Mouse (Mus musculus) hindlimb bud, embryonic 11.5 days (tissue): ENCODE measurements at regions not wholly inside any gene's neighbourhood (a gene's known extent, or its start where the extent isn't known, plus 50 kb on each side); places are given as distances from the start of the nearest gene placed in this dataset.

ENCODE experiments used
- DNase-seq: peaks from one replicate; pipeline ENCODE4 v3.0.0-alpha.2; 2012; ENCODE audit warnings: low read depth, low spot score; ENCODE audit errors: extremely low spot score

DNA sequence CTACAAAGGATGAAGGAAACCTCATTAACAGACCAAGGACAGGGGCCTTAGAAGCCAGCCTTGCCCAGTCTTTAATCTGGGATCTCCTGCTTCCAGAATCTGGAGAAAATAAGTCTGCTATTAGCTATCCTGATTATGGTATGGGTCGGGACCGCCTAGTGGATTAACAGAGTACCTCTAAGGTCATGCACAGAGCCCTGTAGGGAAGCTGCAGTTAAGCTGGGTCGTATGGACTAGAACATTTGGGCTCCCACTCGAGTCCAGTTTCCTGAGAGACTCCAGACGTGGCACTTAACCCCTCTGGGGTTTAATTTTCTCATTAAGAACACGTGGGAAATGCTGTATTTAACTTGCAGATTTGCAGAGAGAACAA lies 191.5 kb upstream of the Map3k1 start:
- no peak for DNase-seq

DNA sequence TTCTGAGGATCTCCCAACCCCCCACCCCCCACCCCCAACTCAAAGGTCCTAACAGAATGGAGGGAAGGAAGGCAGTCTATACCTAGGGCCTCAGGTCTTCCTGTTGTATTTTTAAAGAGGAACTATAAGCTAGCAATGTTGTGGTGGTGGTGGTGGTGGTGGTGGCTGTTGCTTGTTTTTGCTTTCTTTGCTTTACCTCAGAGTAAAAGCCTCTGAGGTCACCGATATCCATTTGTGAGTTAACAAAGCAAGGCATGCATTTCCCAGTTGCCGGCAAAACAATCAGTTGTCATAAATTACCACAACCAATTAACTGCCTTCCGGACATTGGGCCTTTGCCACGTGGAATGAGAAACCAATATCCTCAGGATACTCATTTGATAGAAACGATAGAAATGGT lies 191.9 kb upstream of the Map3k1 start:
- no peak for DNase-seq

DNA sequence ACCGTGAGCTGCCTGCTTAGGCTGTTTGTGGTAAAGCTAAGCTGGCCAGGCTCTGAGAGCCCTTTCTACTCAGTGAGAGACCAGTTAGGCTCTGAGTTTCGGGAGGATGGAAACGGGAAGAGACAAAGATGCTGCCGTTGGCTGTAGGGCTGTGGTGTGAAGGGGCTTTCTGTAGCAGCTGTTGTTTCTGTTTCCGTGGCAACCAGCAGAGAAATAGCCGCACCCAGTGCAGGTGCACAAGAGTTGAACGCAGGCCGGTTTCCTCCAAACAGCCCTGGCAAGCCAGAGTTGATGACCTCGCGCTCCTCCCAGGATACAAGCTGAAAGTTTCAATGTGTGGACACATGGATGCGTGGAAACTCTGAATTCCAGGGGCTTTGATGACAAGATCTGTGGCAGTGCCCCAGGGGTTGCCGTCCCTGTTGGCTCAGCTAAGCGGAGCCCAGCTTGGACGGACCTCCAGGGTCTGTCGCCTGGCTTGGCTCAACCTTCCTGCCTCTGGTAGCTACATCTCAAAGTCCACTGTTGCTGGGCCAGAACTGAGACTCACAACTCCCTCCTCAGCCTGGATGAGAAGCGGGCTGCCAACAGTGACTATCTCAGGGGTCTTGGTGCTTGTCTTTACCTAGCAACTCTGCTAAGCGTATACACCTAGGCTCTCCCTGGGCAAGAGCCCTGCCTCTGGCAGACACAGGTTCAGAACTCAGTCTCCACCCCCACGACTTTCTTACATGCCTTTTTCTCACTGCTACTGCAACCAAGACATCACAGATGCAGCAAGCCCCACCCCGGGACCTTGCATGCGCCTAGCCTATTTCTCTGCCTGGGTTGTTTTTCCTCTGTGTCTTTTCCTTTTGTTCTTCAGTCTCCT lies 192.6 kb upstream of the Map3k1 start:
- no peak for DNase-seq

DNA sequence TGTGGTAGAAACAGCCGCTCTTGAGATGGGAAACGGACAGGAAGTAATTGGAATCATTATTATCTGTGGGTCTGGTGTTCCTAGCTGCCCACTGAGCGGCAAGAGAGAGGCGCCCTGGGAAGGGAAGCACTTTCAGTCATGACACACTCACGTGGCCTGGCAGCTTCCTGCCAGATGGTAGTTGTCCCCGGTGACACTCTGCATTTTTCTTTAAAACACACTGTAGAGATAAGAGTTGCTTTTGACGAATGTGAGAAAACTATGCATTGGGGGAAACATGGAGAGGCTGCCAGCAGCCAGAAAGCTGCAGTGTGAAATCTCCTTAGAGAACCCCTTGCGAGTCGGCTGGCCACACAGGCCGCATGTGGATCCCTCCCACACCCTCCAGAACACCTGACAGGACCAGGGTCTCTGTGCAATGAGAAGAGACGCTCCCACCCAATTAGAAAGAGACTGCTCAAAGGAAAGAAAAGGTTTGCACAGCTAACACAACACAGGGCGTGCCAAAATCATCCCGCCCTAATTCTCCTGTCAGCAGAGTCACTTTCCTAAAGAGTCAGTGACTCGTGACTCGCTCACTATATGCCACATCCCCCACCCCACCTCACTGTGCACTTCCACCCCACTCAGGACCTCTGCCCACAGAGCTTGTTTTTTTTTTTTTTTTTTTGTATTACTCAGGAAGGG lies 194.0 kb upstream of the Map3k1 start:
- no peak for DNase-seq

DNA sequence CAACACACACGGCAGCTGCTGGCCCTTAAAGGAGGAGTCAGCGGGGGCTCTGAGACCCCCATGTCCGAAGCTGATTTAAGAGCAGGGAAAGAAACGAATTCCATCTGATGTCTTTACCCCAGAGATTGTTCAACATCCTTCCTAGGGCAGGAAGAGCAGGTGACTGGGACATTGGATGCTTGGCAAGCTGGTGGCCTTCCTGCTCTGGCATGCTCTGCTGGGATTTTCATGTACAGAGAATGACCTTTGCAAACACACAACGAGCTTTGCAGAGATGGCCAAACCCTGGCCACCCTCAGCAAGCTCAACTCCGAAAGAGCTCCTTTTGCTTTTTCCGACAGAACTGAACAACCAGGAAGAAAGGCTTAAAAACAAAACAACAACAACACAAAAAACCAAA lies 194.7 kb upstream of the Map3k1 start:
- DNase-seq, result no peak

DNA sequence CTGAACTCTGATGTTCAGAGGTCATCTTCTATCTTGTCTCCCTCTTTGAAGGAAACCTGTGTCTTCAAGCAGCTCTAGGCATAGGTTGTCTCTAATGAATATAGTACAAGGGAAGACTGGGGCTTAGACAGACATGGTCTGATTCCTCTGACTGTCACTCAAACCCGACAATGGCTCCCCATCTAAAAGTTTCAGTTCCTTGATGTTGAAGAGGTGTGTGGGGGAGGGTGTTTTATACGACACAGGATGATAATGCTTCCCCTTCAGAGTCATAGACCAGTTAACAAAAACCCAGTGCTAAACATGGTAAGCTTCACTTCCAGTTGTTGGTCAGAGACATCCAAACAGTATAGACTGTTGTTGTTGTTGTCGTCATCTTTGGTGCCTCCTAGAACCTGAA lies 195.3 kb upstream of the Map3k1 start:
- no peak for DNase-seq

DNA sequence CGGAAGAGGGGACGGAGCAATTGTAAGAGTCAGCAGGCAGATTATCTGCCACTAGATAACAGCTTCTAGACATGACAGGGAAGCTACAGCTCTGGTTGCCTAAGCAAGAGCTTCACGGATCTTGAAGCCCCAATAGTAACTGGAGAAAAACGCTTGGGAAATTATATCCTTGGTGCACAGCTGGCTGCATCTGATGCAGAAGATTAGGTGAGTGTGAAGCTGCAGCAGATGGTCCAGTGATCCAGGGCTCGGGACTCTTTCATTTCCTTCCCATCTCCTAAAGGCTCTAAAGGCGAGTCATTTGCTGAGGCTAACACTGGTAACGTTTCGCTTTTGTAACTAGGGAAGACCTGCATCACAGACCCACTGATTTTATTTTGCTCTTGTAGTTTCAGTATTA lies 196.6 kb upstream of the Map3k1 start:
- DNase-seq, result no peak

DNA sequence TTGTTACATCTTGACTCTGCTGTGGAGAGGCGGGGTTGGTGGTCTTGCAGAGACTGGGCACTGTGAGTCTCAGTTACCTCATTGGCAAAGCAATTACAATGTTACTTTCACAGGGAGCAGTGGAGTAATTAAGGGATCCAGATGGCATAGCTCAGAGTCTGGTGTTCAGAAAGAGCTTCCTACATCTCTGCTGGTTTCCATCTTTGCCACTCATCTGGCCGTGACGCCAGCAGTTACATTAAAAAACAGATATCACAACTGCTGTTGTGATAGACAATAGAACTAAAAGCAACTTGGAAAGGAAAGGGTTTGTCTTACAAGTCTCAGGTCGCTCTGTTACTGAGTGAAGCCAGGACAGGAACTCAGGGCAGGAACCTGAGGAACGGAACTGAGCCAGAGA lies 200.0 kb upstream of the Map3k1 start:
- DNase-seq, result no peak

DNA sequence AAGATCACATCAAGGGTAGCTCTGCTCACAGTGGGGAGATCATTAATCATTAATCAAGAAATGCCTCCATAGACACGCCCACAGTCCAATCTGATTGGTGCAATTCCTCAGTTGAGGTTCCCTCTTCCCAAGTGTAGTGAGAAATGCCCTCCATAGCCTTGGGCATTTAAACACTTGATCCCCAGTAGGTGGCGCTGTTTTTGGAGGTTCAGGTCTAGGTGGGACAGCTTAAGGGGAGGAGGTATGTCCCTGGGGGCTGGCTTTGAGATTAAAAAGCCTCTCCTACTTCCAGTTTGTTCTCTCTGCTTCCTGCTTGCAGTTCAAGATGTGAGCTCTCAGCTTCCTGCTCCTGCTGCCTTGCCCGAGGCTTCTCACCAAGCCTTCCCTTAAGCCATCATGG lies 200.5 kb upstream of the Map3k1 start:
- DNase-seq, result no peak

DNA sequence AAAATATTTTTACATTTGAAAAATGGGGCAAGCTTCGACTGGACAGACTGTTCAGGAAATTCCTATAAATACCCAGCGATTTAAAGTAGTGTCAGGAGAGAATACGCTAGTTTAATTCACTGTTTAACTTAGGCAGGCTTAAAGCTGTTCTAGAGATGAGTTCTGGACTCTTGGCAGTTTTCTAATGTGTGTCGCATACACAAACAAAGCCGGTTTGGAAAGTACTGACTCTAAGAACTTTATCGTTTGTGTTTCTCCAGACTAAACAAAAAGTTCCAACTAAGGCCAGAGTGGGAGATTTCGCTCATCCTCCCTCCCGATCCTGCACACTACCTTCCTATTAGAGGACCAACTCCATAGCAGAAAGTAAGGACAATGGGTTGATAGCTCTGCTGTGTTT lies 201.7 kb upstream of the Map3k1 start:
- no peak for DNase-seq

DNA sequence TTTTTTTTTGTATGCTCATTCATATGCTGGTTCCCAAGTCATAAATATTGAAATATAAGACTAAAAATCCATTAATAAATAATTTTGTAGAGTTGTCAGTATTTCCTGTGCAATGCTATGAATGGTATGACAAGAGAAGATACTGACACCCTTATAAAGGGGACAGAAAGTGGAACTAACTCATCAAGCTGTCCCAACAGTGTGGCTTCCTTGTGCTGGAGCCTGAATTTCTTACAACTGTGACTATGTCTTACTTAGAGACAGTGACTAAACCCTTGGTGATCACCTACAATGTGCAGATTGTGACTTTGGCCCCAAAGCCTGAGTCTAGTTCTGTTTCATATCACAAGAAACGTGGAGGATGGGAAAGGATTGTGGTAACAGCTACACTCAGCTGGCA lies 203.8 kb upstream of the Map3k1 start:
- DNase-seq, result no peak

DNA sequence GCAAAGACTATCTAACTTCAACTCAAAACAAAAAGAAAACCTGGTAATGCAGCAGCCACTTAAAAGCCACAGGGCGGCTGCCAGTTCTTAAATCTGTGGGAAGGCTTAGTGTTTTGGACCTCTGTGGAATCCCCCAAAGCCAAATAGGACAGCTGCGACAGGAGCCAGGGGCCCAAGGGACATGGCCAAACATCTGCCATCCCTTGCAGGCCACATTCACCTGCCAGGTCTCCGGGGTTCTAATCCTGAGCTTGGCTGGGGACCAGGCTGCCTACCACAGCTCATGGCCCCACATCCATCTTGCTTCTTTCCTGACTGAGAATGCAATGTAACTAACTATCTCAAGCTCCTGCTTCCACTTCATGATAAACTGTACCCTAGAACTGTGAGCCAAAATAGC lies 206.3 kb upstream of the Map3k1 start:
- DNase-seq, result no peak

DNA sequence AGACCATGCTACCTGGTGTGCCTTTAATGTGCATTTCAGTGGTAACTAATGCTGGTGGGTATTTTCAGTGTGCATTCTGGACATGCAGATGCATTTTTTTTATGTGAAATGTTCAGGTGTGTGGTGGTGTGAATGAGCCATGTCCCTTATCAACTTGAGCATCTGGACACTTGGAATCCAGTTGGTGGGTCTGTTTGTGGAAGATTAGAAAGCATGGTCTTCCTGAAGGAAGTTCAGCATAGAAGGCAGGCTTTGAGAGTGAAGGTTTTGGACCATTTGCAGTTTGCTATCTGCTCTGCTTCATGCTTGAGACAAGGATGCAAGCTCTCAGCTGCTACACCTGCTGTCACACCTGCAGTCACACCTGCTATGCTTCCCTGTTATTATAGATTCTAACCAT lies 207.5 kb upstream of the Map3k1 start:
- no peak for DNase-seq

DNA sequence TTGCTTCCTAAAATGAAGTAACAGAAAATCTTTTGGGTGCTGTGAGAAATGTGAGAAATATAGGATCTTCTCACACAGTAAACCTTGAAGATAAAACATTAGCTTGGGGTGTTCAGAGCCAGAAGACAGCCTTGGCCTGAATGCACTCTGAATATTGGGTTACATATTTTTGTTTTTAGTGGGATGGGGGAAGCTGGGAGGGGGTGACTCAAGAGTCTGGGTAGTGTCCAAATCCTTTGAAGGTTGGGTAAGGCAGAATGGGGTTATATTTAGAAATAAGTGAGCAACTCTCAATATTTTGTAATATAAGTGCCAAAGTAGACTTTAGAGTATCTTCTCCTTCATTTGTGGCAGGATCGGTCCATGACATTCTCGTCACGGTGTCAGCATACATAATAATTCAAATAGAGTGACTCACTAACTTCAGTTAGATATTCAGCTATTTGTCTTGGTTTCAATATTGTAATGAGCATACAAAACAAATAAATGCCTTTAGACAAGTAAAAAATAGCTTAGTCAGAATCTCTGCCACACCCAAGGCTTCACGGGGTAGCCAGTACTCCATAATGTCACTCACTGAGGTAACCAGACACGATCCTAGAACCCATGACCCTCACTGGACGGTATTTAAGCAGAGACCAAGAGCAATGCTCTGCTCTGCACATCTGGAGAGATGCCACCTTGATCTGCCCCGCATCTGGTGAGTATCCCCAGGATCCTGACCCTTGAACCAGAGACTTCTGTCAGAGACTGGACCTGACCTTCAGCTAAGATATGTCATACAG lies 209.9 kb upstream of the Map3k1 start:
- DNase-seq, result no peak

DNA sequence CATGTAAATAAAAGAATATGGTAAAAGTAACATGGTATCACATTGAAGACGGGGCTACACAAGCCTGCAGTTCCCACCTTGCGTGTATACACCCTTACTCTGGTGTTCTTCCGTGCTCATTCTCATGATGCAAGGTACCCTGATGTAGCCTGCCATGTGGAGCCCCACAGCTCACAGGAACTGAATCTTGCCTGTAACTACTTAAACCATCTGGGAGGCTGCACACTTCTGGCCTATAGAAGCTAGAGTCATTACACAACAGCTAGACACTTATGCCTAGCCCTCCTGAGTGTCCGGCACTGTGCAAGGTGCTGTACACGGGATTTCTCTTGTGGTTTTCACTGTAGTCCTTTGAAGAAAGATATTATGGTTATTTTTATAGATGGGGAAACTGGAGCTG lies 210.8 kb upstream of the Map3k1 start:
- DNase-seq, result no peak

DNA sequence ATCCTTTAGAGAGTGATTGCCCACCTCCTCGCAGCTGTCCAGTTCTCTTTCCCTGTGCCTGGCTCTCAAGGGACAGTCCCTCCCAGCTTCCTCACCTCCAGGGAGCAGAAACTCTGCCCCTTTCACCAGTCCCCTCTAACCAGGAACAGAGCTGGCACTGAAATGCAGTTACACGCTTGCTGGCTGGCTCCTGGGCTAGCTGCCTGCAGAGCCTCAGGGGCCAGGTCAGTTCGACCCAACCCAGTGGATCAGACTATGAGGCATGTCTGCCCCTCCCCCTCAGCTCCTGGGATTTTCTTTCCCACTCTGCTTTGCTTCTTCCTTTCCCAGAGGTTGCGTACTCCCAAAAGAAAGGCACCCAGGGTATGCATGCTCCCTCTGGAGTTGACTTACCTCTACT lies 214.4 kb upstream of the Map3k1 start:
- no peak for DNase-seq

DNA sequence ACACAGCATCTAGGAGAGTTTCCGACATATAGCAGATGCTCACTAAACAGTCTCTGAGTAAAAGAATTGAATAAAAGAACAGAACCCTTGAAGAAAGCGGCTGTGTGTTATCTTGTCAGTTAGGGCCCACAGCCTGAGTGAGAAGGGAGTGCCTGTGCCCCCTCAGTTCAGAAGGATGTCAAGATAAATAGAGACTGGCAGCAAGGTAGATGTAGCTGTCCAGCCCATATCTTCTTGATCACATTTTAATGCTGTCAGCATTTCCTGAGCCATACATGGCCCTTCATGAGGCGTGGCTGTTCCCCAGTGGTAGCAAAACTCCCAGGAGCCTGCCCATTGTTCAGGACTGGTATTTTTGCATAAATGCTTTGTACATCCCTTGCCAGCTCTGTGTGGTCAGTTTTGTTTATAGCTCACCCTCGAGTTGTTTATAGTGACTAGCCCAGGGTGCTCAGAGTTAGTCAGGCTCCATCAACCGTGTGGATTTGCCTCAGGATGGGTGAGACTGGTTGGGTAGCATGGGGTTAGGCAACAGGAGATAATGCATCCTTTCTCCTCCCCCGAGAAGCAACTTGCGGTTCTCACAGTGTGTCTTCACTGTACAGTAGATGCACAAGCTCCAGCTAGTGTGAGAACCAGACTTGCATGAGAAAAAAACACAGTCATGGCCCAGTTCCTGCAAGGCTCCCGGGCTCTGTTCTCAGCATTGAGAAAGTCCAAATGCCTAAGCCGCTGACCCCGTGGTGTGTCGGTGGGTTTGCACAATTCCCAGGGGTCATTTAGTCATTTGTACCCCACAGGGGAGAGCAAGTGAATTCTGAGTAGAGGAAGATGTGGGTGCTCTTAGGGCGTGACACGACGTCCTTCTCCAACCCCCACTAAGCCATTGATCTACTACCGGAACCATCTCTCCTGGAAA lies 216.1 kb upstream of the Map3k1 start:
- no peak for DNase-seq

DNA sequence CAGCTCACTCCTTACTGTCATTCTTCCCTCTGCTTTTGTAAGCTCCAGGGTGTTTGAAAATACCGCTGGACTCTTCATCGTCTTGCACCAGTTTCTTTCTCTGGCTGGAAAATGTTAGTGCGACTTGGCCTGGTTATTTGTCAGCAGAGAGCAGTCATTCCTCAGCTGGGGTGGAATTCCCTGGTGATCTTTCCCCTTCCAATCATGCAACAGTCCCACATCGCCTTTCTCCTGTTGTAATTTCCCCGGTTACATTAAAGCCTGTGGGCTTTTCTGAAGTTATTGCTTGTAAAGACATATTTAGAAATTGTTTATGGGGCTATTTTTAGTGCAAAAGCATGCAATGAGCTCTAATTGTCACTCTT lies 216.8 kb upstream of the Map3k1 start:
- DNase-seq, result no peak

DNA sequence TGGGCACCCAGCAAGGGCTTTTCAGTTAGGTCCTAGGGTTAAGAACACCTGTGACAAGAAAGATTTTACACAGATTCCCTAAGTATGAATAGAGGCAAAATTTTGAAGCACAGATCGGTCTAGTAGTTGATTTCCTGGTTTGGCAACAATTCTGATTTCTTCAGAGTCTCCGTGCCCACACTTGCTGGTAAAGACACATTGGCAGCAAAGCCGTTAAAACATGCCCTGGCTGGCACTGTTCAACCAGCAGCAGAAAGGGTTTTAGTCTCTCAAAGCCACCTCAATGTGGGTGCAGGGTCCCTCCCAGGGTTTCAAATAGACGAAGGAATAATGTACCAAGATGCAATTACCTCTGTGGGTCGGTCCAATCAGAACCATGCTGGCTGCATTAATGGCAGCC lies 218.9 kb upstream of the Map3k1 start:
- DNase-seq, result no peak

DNA sequence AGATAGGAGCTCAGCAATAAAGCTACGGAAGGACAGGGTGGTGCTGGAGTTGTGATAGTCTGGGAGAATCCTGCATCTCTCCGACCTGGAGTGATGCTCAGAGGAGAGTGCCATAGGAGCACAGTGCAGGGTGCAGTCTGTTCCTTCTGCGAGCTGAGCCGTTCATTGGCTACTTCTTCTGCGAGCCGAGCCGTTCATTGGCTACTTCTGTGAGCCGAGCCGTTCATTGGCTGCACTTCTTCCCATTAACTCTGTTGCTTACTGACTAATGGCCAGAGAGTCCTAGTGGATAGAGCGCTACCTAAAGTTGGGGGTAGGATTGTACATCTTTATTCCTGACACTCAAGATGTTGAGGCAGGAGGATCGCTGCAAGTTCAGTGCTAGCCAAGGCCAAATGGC lies 222.3 kb upstream of the Map3k1 start:
- DNase-seq, result no peak
